Mouse (Mus musculus) spleen, adult 2 months (tissue): ENCODE data around the gene Tpst2.

Experiments
- CTCF ChIP-seq: fragments of 200-500 bp; IDR thresholded peaks from 2 replicates; pipeline ENCODE4 v1.5.1; 2011; ENCODE audit warnings: mild to moderate bottlenecking, inconsistent platforms; ENCODE audit not compliant: insufficient read depth, insufficient read length, insufficient replicate concordance; ENCODE audit errors: extremely low read depth
- POLR2A ChIP-seq: fragments of 200-500 bp; IDR thresholded peaks from 2 replicates; pipeline ENCODE4 v1.6.1; 2011; ENCODE audit warnings: low read depth, low read length, inconsistent platforms

GRCm38 (mm10) chr5:112313222-112313885 lies 36.9 kb downstream of the Tpst2 start:
- TF ChIP-seq CTCF (no peak), POLR2A (no peak)
